ENCODE assay signal across 3 mouse cellular contexts in the genomic region with DNA sequence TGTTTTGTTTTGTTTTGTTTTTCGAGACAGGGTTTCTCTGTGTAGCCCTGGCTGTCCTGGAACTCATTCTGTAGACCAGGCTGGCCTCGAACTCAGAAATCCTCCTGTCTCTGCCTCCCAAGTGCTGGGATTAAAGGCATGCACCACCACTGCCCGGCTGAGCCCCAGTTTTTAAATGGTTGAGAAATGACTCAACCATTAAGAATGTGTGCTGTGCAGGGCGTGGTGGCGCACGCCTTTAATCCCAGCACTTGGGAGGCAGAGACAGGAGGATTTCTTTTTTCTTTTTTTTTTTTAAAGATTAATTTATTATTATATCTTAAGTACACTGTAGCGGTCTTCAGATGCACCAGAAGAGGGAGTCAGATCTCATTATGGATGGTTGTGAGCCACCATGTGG.
A peak's percentile ranks its signal among the peaks of the same experiment; 100 is the strongest.
DNase-seq lines count a peak whose midpoint lies in the region.

No protein-coding gene starts in this region.

- DNase-seq in R1 (ENCODE audit: low read depth, low spot score) (peak; percentile 52), ZHBTc4 (ENCODE audit: low read depth, low spot score) (peak; percentile 32)
- peak; percentile 81 for DNase-seq in heart, adult 11 months
